Comparison of ENCODE assay signal across 1 mouse cellular context in the genomic region with DNA sequence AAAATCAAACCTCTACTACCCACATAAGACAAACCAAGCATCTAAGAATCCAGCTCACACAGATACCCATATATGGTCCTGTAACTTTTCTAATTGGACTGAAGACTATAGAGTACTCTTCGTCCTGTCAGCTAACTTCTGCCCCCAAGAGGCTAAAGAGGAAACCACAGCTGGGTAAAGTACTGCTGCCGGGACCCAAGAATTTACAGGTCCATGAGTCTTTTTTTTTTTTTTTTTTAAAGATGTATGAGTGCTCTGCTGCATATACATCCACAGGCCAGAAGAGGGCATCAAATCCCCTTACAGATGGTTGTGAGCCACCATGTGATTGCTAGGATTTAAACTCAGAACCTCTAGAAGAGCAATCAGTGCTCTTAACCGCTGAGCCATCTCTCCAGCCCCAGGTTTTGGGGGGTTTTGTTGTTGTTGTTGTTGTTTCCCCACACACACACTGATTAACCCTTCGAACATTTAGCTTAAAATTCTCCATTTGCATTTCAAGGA.
TF ChIP-seq lines count a peak whose summit lies in the region.

No protein-coding gene starts in this region.

TF ChIP-seq in myocyte, 11 proteins besides CTCF, POLR2A, EP300 and RAD21:
- TF ChIP-seq USF1 (IDR thresholded peaks at IDR 0.05; ENCODE audit: low read depth), result peak; percentile 50
- no peak for TF ChIP-seq TCF12 (IDR thresholded peaks at IDR 0.05; ENCODE audit: insufficient read depth, poor library complexity, severe bottlenecking)
- TF ChIP-seq SRF (IDR thresholded peaks at IDR 0.05; ENCODE audit: control insufficient read depth, insufficient read length, low read depth), result peak; percentile 71
